Mouse (Mus musculus) intestine, embryonic 15.5 days (tissue): ENCODE measurements around the gene Usp30. TPM values are rescaled to one million over a fixed set of nuclear protein-coding genes. Genes with fewer than 3 reads are reported as not detected.

Experiments used
- ATAC-seq: fragments of 200-750 bp; cut with Nextera tagmentation; 2 replicates; pipeline ENCODE4 v1.8.0; 2017; ENCODE audit warnings: moderate TSS enrichment, moderate library complexity
- H3K27ac ChIP-seq: fragments of 300-500 bp; sonication (generic); 2 replicates; pipeline ENCODE4 v1.5.1; 2015; ENCODE audit warnings: mild to moderate bottlenecking, inconsistent platforms
- H3K27me3 ChIP-seq: fragments of 300-500 bp; sonication (generic); replicated peaks from 2 replicates; pipeline ENCODE4 v1.6.1; 2015; ENCODE audit warnings: inconsistent platforms
- H3K36me3 ChIP-seq: fragments of 300-500 bp; sonication (generic); 2 replicates; pipeline ENCODE4 v1.6.1; 2015; ENCODE audit warnings: inconsistent platforms
- H3K4me1 ChIP-seq: fragments of 300-500 bp; sonication (generic); replicated peaks from 2 replicates; pipeline ENCODE4 v1.6.1; 2015; ENCODE audit warnings: inconsistent platforms
- H3K4me2 ChIP-seq: fragments of 300-500 bp; sonication (generic); replicated peaks from 2 replicates; pipeline ENCODE4 v1.6.1; 2015; ENCODE audit warnings: mild to moderate bottlenecking, inconsistent platforms
- H3K4me3 ChIP-seq: fragments of 300-500 bp; sonication (generic); replicated peaks from 2 replicates; pipeline ENCODE4 v1.5.1; 2015; ENCODE audit warnings: inconsistent platforms
- H3K9ac ChIP-seq: fragments of 300-500 bp; sonication (generic); 2 replicates; pipeline ENCODE4 v1.6.1; 2015; ENCODE audit warnings: inconsistent platforms
- H3K9me3 ChIP-seq: fragments of 300-500 bp; sonication (generic); 2 replicates; pipeline ENCODE4 v1.6.1; 2016; ENCODE audit warnings: inconsistent platforms
- WGBS: fragments of 180-500 bp; shearing (Covaris S2); methylation state at CpG from one replicate; pipeline ENCODE4 v1.1.7; 2015; 5-methylcytosine and 5-hydroxymethylcytosine counted together
- polyA plus RNA-seq: library from polyadenylated mRNA; unstranded; fragments of >200 nt; fragmentation: Nextera tagmentation; extraction: Ambion mirVana; gene quantifications from 2 replicates; pipeline ENCODE4 v1.2.1, GENCODE M21; 2015

Usp30 gene
- polyA plus RNA-seq, 1 experiment from 2014 or later, result 10.5 TPM

DNA sequence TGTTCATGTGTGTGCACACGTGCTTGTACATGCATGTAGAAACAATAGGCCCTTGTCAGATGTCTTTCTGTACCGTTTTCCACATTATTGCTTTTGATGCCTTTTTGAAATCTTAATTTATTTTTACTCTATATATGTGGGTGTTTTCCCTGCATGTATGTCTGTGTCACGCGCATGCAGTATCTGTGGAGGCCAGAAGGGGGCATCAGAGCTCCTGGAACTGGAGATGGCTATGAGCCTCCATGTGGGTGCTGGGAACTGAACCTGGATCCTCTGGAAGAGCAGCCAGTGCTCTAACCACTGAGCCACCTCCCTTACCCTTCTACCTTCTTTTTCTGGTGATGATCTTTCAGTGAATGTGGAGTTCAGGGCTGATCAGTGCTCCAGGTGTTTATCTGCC lies 5.6 kb downstream of the Usp30 start:
- H3K4me1 ChIP-seq, result no peaks in the 10 kb centered on the region
- H3K9ac ChIP-seq, result no peak overlapping the region
- ATAC-seq, result no peak
- H3K9me3 ChIP-seq, result no peaks in the 10 kb centered on the region
- no peak overlapping the region for H3K27ac ChIP-seq
- H3K27me3 ChIP-seq, result no peaks in the 10 kb centered on the region
- H3K4me2 ChIP-seq, result no peak overlapping the region
- no peaks in the 10 kb centered on the region for H3K36me3 ChIP-seq
- no peak overlapping the region for H3K4me3 ChIP-seq
- WGBS, result 88% methylated on average over 4 of the region's 4 CpGs

DNA sequence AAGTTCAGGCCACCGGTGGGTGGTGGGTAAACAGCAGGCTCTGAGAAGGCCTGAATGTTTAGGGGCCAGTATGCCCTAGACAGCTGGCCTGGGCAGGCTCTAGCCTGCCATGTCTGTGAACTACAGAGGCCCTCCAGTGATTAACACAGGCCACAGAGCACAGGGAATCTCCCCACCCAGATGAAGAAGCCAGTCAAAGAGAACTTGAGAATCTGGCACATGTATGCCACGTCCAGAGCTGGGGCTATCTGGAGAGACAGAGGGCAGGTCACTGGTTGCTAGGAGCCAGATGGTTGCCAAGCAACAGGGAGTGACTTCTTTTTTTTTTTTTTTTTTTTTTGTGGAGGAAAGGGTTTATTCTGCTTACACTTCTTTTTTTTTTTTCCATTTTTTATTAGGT lies 7.0 kb downstream of the Usp30 start:
- ATAC-seq, result no peak
- Histone ChIP-seq H3K27ac (no peak overlapping the region), H3K4me1 (no peaks in the 10 kb centered on the region), H3K36me3 (no peaks in the 10 kb centered on the region), H3K4me3 (no peak overlapping the region), H3K27me3 (no peaks in the 10 kb centered on the region), H3K4me2 (no peak overlapping the region), H3K9ac (no peak overlapping the region), H3K9me3 (no peaks in the 10 kb centered on the region)
- WGBS, result 40% methylated on average over 2 of the region's 2 CpGs

DNA sequence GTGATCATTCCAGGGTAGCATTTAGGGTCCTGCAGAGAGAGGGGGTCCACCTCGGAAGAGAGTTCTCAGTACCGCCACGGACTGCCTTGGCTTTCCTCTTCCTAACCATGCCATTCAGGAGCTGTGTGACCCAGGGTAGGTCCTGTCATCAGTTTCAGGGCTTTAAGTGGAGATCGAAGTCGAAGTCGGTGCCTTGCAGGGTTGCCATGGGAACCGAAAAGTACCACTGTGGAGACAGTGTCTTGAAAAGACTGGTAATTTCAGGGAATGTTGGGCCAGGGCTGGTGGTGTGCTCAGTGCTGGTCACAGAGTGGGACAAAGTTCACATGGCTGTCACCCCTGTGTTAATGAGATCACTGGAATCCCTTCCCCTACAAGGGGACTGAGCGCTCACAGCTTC lies 11.7 kb downstream of the Usp30 start:
- H3K4me2 ChIP-seq, result no peak overlapping the region
- H3K4me3 ChIP-seq, result no peak overlapping the region
- no peak overlapping the region for H3K27ac ChIP-seq
- H3K4me1 ChIP-seq, result no peaks in the 10 kb centered on the region
- no peak for ATAC-seq
- no peak overlapping the region for H3K9ac ChIP-seq
- no peaks in the 10 kb centered on the region for H3K9me3 ChIP-seq
- H3K36me3 ChIP-seq, result no peaks in the 10 kb centered on the region
- H3K27me3 ChIP-seq, result no peaks in the 10 kb centered on the region
- WGBS, result 70% methylated on average over 8 of the region's 8 CpGs

DNA sequence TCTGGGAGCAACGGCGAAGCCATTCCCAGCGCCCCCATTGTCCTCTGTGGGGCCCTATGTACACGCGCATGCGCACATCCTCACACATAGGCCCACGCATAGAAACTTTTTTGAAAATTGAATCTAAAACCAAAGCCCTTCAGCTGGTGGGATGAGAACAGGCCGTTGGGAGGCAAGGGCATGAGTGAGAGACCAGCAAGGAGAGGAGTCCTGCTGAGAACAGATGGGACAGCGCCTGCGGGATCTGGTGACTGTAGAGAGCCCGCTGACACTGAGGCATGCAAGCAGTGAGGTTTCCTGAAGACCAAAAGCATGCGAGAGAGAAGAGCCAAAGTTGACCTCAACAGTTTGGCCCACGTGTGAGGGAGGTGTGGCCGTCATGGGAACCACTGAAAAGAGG lies 20.2 kb downstream of the Usp30 start:
- 79% methylated on average over 14 of the region's 14 CpGs for WGBS
- Histone ChIP-seq H3K27ac (no peak overlapping the region), H3K36me3 (no peaks in the 10 kb centered on the region), H3K9ac (no peak overlapping the region), H3K4me2 (no peak overlapping the region), H3K9me3 (no peaks in the 10 kb centered on the region), H3K4me1 (no peaks in the 10 kb centered on the region), H3K4me3 (no peak overlapping the region), H3K27me3 (no peaks in the 10 kb centered on the region)
- no peak for ATAC-seq

DNA sequence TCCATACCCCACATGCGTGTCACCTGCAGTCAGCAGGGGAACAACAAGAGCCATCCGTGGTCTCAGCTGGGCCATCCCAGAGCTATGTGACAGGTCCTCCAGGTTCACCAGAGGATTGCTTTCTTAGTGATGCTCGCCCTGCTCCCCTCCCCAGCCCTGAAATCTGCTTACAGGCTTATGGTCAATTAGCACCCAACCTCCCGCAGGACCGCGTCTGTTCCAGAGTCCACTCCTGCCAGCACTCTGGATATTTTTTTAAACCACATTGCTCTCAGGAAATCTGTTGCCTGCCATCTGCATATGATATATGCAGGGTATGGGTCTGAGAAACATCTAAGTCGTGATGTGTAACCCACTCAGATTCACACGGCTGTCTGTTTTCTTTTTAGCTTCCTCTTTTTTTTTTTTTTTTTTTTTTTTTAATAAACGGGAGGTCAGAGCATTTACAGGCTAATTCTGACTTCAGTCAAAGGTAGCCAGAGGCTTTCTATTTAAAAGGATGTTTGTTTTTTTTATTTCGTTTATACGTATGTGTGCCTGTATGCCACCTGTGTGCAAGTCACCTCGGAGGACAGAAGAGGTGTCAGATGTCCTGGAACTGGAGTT lies 22.7 kb downstream of the Usp30 start:
- no peak overlapping the region for H3K4me2 ChIP-seq
- no peak for ATAC-seq
- H3K4me3 ChIP-seq, result no peak overlapping the region
- peaks cover 5% of the 10 kb centered on the region; the same call in 1 of the 2 replicates for H3K4me1 ChIP-seq
- H3K27me3 ChIP-seq, result no peaks in the 10 kb centered on the region
- H3K9ac ChIP-seq, result no peak overlapping the region
- no peak overlapping the region for H3K27ac ChIP-seq
- H3K36me3 ChIP-seq, result no peaks in the 10 kb centered on the region
- H3K9me3 ChIP-seq, result no peaks in the 10 kb centered on the region
- WGBS, result 66% methylated on average over 12 of the region's 12 CpGs

DNA sequence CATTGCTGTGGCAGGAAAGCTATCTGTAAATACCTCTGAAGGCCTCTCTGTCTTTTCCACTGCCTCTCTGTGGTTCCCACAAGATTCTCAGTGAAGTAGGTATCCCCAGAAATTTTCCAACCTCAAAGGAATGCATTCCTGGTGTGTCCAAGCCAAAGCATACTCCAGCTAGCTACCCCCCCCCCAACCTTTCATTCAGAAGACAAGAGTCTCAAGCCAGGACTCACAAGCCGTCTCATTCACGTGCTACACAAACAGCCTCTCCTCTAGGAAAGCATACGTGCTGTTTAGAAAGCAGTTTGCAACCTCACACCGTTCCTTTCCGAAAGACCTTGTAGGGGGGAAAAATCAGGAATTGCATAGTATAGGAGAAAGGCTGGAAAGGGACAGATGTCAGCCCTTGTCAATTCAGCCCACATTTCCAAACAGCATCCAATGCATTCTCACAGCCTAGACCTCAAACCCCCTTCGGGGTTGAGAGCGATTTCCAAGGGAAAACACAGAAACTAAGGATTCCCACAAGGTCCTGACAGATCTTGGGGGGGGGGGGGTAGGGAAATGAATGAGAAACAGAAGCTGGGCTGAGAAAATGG lies 25.3 kb downstream of the Usp30 start:
- 0 out of 2 replicates have a peak overlapping the region, but pooled peaks have one; percentile 23 for H3K4me3 ChIP-seq
- H3K4me2 ChIP-seq, result peak overlapping the region; percentile 61; the same call in 1 of the 2 replicates
- H3K27ac ChIP-seq, result no peak overlapping the region
- 23% methylated on average over 7 of the region's 7 CpGs for WGBS
- H3K9ac ChIP-seq, result no peak overlapping the region
- H3K9me3 ChIP-seq, result no peaks in the 10 kb centered on the region
- peaks cover 5% of the 10 kb centered on the region; the same call in 1 of the 2 replicates for H3K4me1 ChIP-seq
- no peak for ATAC-seq
- no peaks in the 10 kb centered on the region for H3K36me3 ChIP-seq
- no peaks in the 10 kb centered on the region for H3K27me3 ChIP-seq

DNA sequence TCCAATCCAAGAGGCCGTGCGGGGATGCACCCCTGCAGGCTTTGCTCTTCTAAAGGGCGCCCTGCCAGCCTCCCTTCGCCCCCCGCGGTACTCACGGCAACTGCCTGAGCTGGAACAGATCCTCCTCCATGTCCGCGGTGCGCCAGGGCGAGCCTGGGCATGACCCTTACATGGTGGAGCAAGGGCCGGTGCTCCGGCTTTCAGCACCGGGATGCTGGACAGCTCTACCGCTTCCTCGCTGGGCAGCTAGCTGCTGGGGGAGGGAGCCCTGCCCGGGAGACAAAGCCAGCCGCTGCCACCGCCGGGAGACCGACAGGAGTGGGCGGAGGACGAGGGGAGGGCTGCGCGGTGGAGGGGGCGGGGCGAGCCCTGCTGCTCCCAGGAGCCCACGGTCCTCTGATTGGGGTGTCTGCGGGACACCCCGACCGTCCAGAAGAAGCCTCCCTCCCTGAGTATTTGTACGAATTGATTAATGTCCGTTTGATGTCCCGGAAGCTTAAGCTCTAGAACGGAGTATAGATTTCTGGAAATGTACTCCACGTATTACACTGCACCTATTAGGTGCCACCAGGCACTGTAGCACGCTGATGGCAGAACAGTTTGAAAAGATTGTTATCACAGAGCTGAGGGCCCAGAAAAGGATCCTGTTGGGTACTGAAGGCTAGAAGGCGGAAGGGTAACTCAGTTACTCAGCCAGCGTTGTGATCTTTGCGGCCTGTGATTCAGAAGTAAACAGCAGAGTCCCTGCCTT lies 26.0 kb downstream of the Usp30 start, which contains the start of gene Svop:
Gene Svop, minus strand, starts transcription at position 514 of the 751 bp plus-strand sequence.
- no peak within 1 kb of the TSS for H3K9ac ChIP-seq
- no peaks in the 10 kb centered on the region for H3K27me3 ChIP-seq
- ATAC-seq, result peak; percentile 75
- peak within 1 kb of the TSS; percentile 61 for H3K4me2 ChIP-seq
- 1% methylated on average over 40 of the region's 40 CpGs for WGBS
- H3K27ac ChIP-seq, result no peak within 1 kb of the TSS
- H3K36me3 ChIP-seq, result no peaks in the 10 kb centered on the region
- peaks cover 5% of the 10 kb centered on the region; the same call in 1 of the 2 replicates for H3K4me1 ChIP-seq
- peak within 1 kb of the TSS; percentile 23; the same call in 1 of the 2 replicates for H3K4me3 ChIP-seq
- no peaks in the 10 kb centered on the region for H3K9me3 ChIP-seq

DNA sequence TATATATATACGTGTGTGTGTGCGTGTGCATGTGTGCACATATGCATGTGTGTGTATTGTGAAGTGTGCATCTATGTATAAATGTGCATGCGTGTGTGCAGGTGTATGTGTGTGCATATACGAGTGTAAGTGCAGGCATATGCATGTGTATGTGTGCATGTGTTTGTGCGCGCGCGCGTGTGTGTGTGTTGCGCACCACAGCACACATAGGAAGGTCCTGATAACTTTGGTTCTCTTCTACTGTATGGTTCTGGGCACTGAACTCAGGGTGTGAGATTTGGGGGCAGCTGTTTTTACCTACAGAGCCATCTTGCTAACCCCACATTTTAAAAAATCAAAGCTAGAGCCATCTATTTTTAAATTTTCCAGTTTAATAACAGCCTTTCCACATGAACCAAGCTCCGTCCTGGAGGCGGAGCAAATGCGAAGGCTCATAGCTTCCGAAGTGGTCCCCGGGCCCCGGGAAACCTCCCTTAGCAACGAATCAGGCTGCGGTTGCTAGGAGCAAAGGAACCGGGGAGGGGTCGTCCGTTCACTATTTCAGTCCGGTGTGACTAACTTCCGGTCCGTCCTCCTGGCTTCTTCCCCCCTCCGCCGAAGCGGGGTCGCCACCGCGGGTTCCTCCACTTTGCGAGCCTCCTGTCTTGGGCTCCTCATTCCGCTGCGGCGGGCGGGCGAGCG lies 34.6 kb downstream of the Usp30 start:
- H3K4me3 ChIP-seq, result peak overlapping the region; percentile 98
- peak overlapping the region; percentile 95 for H3K4me2 ChIP-seq
- peak overlapping the region; percentile 97 for H3K9ac ChIP-seq
- peak; percentile 96 for ATAC-seq
- peak overlapping the region; percentile 76 for H3K27ac ChIP-seq
- 0 out of 2 replicates have a peak, but pooled peaks cover 3% of the 10 kb centered on the region for H3K36me3 ChIP-seq
- H3K9me3 ChIP-seq, result no peaks in the 10 kb centered on the region
- H3K4me1 ChIP-seq, result peaks cover 11% of the 10 kb centered on the region
- WGBS, result 7% methylated on average over 37 of the region's 37 CpGs
- H3K27me3 ChIP-seq, result no peaks in the 10 kb centered on the region

DNA sequence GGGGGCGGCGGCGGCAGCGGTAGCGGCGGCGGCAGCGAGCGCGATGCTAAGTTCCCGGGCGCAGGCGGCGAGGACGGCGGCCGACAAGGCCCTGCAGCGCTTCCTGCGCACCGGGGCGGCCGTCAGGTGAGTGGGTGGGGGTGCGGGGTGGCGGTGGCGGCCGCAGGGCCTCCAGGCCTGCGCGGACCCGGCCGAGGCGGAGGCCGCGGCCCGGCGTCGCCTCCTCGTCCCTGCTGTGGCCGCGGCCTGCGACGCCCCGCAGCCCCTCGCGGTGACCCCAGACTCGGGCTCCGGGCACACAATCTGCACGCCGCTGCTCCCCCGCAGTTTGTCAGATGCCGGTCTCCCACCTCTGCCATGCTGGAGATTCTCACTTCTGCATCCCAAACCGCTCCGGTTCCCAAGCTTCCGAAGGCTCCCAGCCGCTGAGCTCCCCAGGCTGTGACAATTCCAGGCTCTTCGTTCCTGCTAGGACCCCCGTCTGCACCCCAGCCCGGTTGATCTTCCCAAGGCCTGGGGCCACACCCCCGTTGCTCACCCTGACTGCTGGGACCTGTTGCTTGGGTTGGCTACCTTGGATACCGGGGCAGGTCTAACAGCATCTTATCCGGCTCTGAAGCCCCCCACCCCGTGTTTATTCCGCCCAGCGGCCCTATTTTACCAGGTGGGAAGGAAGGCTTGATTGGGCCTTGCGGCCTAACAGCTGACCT lies 35.3 kb downstream of the Usp30 start:
- H3K27me3 ChIP-seq, result no peaks in the 10 kb centered on the region
- peak overlapping the region; percentile 98 for H3K4me3 ChIP-seq
- no peaks in the 10 kb centered on the region for H3K9me3 ChIP-seq
- peak overlapping the region; percentile 95 for H3K4me2 ChIP-seq
- H3K9ac ChIP-seq, result peak overlapping the region; percentile 97
- peak overlapping the region; percentile 76 for H3K27ac ChIP-seq
- ATAC-seq, result peak; percentile 88
- WGBS, result 2% methylated on average over 61 of the region's 64 CpGs
- H3K36me3 ChIP-seq, result 0 out of 2 replicates have a peak, but pooled peaks cover 5% of the 10 kb centered on the region
- peaks cover 11% of the 10 kb centered on the region for H3K4me1 ChIP-seq

DNA sequence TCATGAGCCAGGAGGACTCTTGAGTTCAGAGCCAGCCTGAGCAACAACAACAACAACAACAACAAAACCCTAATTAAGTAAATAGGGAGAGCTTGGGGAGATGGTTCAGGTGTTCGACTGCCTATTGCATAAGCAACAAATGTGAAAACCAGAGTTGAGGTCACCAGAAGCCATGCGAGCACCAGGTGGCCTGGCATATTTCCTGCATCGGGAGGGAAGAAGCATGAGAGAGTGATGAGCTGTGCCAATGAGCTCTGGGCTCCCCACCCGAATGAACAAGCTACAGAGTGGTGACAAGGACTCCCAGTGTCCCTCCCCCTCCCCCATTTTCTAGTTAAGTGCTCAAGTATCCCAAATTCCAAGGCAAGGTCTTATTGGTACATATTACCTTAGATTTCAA lies 36.6 kb downstream of the Usp30 start:
- H3K27me3 ChIP-seq, result no peaks in the 10 kb centered on the region
- H3K4me3 ChIP-seq, result no peak overlapping the region
- H3K9me3 ChIP-seq, result no peaks in the 10 kb centered on the region
- no peak overlapping the region for H3K4me2 ChIP-seq
- peaks cover 11% of the 10 kb centered on the region for H3K4me1 ChIP-seq
- no peak overlapping the region for H3K9ac ChIP-seq
- WGBS, result 91% methylated on average over 4 of the region's 4 CpGs
- ATAC-seq, result no peak
- no peak overlapping the region for H3K27ac ChIP-seq
- H3K36me3 ChIP-seq, result peaks cover 8% of the 10 kb centered on the region; the same call in 1 of the 2 replicates

DNA sequence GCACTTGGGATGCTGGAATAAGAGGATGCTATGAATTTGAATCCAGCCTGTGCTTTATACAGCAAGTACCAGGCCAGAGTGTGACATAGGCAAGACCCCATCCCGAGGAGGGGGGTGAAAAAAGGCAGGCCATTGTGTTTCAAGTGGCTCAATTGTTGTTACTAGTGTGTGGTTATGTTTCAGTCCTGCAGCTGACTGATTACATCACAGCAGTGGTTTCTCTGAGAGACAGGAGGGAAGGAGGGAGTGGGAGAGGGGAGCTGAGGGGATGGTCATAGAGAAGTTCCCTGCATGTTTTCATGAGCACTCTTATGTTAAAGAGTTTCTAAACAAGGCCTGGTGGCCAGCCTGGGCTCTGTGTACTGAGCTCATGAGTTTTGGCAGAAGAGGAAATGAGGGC lies 37.5 kb downstream of the Usp30 start:
- Histone ChIP-seq H3K36me3 (peaks cover 11% of the 10 kb centered on the region), H3K9ac (no peak overlapping the region), H3K4me2 (no peak overlapping the region), H3K4me1 (peaks cover 11% of the 10 kb centered on the region), H3K9me3 (no peaks in the 10 kb centered on the region), H3K4me3 (no peak overlapping the region), H3K27ac (no peak overlapping the region), H3K27me3 (no peaks in the 10 kb centered on the region)
- WGBS, result 83% methylated on average over 1 of the region's 1 CpGs
- ATAC-seq, result no peak
